Mouse (Mus musculus) small intestine, adult 2 months (tissue): Measurements from ENCODE around the gene Apof.

Experiments used
- CTCF ChIP-seq: fragments of 200-500 bp; IDR thresholded peaks from 2 replicates; pipeline ENCODE4 v1.5.1; 2012; ENCODE audit warnings: low read depth, mild to moderate bottlenecking, control low read depth, inconsistent platforms, low read length, moderate library complexity, mixed read lengths; ENCODE audit not compliant: insufficient replicate concordance, insufficient read length; ENCODE audit errors: extremely low read depth
- POLR2A ChIP-seq: fragments of 200-500 bp; IDR thresholded peaks from 2 replicates; pipeline ENCODE4 v1.6.1; 2012; ENCODE audit warnings: low read depth, mild to moderate bottlenecking, control low read depth, inconsistent platforms, low read length, moderate library complexity

GRCm38 (mm10) chr10:128225064-128225463 lies 43.4 kb upstream of the Apof start:
- no peak for TF ChIP-seq CTCF
- TF ChIP-seq POLR2A = no peak
